Mouse (Mus musculus): ENCODE measurements at regions not wholly inside any gene's neighbourhood (a gene's known extent, or its start where the extent isn't known, plus 50 kb on each side); places are given as distances from the start of the nearest gene placed in this dataset.

DNA sequence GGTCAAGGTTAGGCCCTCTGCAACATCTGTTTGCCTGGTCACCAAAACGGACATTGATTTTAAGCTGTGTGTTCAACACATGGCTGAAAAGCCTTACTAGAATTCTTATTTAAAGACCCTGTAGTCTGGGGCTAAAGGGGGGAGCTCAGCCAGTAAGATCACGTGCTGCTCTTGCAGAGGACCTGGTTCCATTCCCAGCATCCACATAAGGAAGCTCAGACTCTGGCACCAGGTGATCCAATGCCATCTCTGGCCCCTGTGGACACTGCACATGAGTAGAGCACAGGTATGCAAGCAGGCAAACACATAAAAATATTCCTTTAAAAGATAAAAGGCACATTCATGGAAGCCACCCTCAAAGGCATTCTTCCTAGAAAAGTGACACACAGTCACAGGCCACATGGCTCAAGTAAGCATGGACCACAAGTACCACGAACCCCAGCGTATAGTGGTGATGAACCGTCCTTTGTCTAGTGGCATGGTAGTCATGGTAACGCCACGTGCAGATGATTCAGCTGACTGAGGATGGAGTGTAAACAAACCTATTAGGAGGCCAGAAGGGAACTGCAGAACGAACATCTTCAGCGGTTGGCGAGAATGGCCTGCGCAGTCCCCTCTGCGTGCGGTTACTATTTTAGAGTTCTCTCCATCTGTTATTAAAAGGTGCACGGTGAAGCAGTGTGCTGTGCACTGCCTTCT lies 197.3 kb downstream of the Agtpbp1 start:
- TF ChIP-seq CTCF (IDR thresholded peaks at IDR 0.05; ENCODE audit: low read depth): no peak
- no peak for TF ChIP-seq EP300 (optimal IDR thresholded peaks at IDR 0.05)

All from stomach, postnatal 0 days (tissue).